Mouse (Mus musculus): ENCODE results near the gene Olfr654. TPM values are rescaled to one million over a fixed set of nuclear protein-coding genes. Genes with fewer than 3 reads are reported as not detected.

Gene Olfr654
- not detected in 2 replicates for polyA plus RNA-seq (2012; rRNA removed)

DNA sequence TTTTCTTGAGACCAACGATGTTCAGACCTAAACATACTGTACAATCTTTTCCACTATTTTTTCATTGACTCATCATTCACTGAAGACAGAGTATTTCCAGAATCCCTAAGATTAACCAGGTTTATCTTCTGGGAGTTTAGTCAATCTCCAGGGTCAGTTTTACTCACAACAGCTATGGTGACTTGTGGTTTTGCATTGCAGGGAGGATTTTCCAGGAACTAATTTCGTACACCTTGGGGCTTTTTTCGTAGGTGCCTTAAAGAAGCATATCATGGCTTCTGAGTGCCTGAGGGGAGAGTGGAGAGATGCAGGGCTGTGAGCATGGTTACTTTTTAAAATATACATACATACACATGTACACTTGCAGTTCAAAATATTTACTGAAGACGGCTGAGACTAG lies at the start of gene Olfr654:
TSS of gene Olfr654 (plus strand) at position 301 of the 400 bp plus-strand sequence.
- DNase-seq (ENCODE audit: low spot score), result no peak

DNA sequence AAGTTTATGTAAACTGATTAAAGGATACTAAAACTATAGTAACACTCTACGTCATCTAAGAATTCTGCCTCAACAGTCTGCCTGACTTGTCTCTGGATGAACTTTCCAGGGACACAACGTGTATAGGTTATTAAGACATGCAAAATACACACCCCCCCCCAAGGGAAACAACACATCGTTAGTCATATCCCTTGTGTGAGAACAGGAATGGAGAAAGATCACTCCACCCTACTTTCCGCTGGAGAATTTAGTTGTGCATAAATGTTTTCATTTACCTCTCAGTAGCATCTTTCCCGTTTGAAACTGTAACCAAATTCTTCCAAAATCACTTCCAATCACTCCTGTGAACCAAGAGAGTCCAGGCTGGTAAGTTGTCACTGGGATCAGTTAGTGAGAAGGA lies 37.0 kb upstream of the Olfr654 start, which contains the start of gene Olfr651:
TSS of gene Olfr651 (plus strand) at position 301 of the 400 bp plus-strand sequence.
- no peak for DNase-seq (ENCODE audit: low spot score)

DNA sequence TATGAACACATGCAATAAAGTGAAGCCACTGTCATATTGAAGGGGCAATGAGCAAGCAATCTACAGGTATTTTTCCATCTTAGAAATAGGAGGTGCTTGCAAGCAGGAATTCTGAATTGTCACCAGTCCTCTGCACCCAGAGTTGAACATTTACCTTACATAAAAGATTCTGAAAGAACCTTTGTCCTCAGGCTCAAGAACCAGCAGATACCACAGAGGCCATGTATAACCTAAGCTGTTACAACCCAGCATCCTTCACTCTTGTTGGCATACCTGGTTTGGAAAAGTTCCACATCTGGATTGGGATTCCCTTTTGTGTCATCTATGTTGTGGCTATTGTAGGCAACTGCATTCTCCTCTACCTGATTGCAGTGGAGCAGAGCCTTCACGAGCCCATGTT lies 34.1 kb upstream of the Olfr654 start:
- no peak for DNase-seq (ENCODE audit: low spot score)

DNA sequence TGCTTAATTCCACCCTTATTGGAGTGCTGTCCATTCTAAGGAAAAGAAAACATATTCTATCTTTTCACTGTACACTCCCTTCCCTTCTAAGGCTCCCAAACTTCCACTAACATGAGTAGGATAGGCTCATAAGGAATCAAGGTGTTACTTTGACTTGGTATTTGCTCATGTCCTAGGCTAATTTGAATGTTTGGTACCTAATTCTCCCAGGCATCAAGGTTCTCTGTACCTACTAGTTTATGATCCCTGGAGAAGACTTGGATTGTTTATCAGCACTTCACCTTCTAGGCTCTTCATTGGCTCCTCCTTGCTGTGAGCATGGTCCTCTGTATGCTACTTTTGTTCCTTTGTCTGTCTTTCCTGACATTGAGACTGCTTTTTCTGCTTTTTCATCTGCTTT lies 26.2 kb upstream of the Olfr654 start, which contains the start of gene Olfr652:
TSS of gene Olfr652 (plus strand) at position 301 of the 400 bp plus-strand sequence.
- DNase-seq (ENCODE audit: low spot score), result no peak

DNA sequence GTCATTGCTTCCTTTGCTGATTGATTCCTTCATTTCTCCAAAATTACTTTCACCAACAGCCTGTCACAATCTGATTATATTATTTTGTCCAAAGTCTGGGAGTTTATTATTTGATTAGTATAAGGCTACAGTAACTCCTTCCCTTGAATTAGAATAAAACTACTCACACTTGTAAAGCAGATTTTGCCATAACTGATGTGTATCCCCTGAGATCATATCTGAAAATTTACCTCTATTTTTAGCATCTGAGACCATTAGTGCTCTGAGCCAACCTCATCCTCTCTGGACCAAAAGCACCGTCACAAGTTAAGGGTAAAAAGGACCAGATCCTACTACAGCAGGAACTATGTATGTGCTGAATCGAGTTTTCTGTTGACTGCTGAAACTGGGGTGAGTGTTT lies 9.8 kb upstream of the Olfr654 start, which contains the start of gene Olfr653:
TSS of gene Olfr653 (plus strand) at position 301 of the 400 bp plus-strand sequence.
- DNase-seq (ENCODE audit: low spot score), result no peak

DNA sequence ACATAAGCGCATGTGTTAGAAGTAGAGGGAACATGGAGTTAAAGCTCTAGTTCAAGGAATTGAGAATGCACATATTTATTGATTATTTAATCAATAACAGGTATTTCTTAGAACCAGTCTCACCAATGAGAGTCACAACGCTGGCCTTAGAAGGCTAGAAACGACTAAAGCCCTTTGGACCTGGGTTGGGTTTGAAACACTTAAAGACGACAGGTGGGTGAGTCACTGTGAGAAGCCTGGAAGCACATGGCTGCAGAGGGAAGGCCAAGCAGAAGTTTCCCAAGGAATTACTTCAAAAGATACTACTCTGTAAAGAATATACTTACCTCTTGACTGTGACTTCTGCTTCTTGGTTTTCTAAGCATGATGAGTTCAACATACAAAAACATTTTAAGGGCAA lies 6.0 kb upstream of the Olfr654 start:
- DNase-seq (ENCODE audit: low spot score), result no peak

DNA sequence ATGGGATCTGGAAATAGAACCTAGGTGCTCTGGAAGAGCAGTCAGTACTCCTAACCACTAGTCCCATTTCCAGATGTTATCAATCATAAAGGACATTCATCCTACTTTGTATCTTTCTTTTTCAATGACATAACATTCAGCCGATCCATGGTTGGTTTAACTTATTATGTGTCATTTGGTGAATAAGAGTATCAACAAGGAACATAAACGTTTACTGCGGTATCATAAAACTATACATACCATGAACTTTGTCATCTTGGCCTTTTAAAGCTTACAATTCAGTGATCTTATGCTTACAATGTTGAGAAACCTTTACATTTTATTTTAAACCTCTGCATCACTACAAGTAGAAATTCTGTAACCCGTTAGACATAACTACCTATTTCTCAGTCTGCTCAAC lies 5.4 kb upstream of the Olfr654 start:
- no peak for DNase-seq (ENCODE audit: low spot score)

DNA sequence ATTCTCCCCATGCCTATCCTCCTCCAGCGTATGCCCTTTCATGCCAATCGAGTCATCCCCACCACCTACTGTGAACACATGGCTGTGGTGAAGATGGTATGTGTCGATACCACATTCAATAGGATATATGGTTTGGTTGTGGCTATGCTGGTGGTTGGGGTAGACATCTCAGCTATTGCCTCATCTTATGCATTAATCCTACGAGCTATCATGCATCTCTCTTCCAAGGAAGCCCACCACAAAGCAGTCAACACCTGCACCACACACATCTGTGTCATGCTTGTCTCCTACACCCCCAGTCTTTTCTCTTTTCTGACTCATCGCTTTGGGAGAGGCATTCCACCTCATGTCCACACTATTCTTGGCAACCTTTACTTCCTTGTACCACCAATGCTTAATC lies 1.4 kb downstream of the Olfr654 start:
- DNase-seq (ENCODE audit: low spot score), result no peak

DNA sequence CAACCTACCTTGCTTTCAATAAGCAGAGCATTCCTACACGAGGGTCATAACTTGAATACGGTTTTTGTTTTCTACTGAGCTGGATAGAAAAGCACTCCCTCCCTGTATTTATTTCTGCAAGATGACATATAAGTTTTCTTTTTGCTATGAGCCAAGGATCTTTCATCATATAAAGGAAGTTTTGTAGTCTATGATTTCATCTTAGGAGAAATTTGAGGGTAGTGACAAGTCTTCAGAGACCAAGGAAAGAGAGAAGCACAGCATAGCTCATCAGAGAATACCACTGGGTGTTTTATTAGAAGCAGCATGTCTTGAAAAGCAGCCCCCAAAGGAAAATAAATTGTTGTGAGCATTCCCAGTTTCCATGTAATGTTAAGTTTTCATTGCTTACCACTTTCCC lies 14.9 kb downstream of the Olfr654 start, which contains the start of gene Olfr655:
TSS of gene Olfr655 (minus strand) at position 101 of the 400 bp plus-strand sequence.
- no peak for DNase-seq (ENCODE audit: low spot score)

DNA sequence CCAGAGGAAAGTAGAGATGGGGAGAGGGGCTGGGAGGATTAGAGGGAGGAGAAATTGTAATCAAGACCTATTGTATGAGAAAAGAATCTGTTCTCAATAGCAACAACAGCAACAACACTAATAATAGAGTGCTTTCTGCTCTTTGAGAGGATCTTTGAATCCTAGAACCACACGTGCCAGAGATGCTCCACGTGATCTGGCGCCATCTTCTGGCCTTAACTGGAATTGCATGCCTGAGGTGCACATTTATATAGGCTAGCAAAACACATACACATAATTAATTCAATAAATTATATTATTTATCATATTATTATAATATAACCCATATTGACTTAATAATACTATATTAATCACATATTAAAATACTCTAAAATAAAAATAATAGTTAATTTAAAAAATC lies 16.3 kb downstream of the Olfr654 start:
- DNase-seq (ENCODE audit: low spot score), result no peak

DNA sequence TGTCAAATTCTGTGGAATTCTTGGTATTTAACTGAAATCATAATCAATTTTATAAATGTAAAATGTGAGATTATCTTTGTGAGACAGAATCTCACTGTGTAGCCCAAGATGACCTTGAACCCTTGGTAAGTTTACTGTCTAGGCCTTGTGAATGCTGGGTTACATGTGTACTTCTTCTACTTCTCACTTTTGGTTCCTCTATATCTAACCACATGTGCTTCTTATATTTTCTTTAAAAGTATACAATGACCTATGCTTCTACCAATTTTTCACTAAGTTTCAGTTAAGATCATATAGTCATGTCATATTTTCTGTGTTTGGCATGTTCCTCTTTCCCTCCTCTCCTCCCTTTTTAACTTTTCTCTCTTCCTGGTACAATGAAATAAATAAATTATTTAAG lies 17.9 kb downstream of the Olfr654 start:
- no peak for DNase-seq (ENCODE audit: low spot score)

DNA sequence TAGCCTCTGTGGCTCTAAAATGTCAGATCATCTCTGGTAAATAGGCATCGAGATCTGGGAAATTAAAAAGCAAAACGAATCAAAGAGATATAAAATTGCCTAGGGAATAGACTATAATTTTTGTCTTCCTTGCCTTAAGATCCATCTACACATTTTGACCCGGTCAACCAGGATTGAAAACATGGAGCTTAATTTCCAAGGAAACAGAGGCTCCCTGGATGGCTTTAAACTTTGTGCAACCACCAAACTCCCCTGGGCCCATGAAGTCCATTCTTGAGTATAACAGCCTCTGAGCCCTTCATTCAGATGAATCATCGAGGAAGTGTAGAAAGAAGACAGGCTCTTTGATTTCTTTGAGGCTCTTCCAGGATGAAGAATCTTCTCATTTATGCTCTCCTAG lies 26.8 kb downstream of the Olfr654 start, which contains the start of gene Olfr656:
TSS of gene Olfr656 (plus strand) at position 301 of the 400 bp plus-strand sequence.
- DNase-seq (ENCODE audit: low spot score), result no peak

DNA sequence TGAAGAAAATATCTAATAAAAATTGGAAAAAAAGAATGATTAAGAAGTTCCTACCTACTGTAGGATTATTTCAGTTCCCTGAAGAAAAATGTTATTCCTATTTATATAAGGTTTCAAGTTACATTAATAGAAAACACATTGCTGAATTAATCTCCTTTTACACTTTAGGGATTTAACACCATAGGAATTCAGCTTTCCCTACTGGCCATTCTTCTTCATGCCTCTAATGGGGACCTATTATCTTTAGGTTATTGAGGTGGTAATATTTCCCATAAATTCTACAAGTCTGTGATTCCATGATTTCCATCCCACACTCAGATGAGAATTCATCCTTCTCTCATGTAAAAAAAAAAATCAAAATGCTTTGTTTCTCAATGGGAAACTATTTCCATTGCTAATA lies 37.7 kb downstream of the Olfr654 start, which contains the start of gene Olfr657:
TSS of gene Olfr657 (plus strand) at position 301 of the 400 bp plus-strand sequence.
- no peak for DNase-seq (ENCODE audit: low spot score)

Other genes with a start within 250 kb of the Olfr654 start
- 11.9 and 14.2 TPM in 2 replicates for gene Trim12c, start 233.7 kb upstream of the Olfr654 start, polyA plus RNA-seq (2012; rRNA removed)
- 0.29 and 0.32 TPM in 2 replicates for gene Trim30b, start 217.1 kb upstream of the Olfr654 start, polyA plus RNA-seq (2012; rRNA removed)
- 0.29 and 0.34 TPM in 2 replicates for gene Trim30c, start 186.2 kb upstream of the Olfr654 start, polyA plus RNA-seq (2012; rRNA removed)
- gene Trim30a, start 121.8 kb upstream of the Olfr654 start, polyA plus RNA-seq (2012; rRNA removed), result 11.3 and 12.1 TPM in 2 replicates
- gene Trim30d, start 79.2 kb upstream of the Olfr654 start, polyA plus RNA-seq (2012; rRNA removed), result 7.9 and 8.7 TPM in 2 replicates
- not detected in 2 replicates for gene Olfr651, start 36.9 kb upstream of the Olfr654 start, polyA plus RNA-seq (2012; rRNA removed)
- gene Olfr652, start 26.1 kb upstream of the Olfr654 start, polyA plus RNA-seq (2012; rRNA removed), result not detected in 2 replicates
- not detected in 2 replicates for gene Olfr653, start 9.7 kb upstream of the Olfr654 start, polyA plus RNA-seq (2012; rRNA removed)
- not detected in 2 replicates for gene Olfr655, start 14.8 kb downstream of the Olfr654 start, polyA plus RNA-seq (2012; rRNA removed)
- gene Olfr656, start 26.9 kb downstream of the Olfr654 start, polyA plus RNA-seq (2012; rRNA removed), result not detected in 2 replicates
- gene Olfr657, start 37.8 kb downstream of the Olfr654 start, polyA plus RNA-seq (2012; rRNA removed), result not detected in 2 replicates
- gene Olfr658, start 60.3 kb downstream of the Olfr654 start, polyA plus RNA-seq (2012; rRNA removed), result not detected in 2 replicates
- gene Olfr659, start 79.7 kb downstream of the Olfr654 start, polyA plus RNA-seq (2012; rRNA removed), result not detected in 2 replicates
- gene Olfr661, start 99.5 kb downstream of the Olfr654 start, polyA plus RNA-seq (2012; rRNA removed), result not detected in 2 replicates
- not detected in 2 replicates for gene Usp17le, start 190.4 kb downstream of the Olfr654 start, polyA plus RNA-seq (2012; rRNA removed)

Measured in urinary bladder, adult 2 months (tissue).